Mouse (Mus musculus): ENCODE measurements at regions not wholly inside any gene's neighbourhood (a gene's known extent, or its start where the extent isn't known, plus 50 kb on each side); places are given as distances from the start of the nearest gene placed in this dataset.

GRCm38 (mm10) chr10:37212350-37213035, 73.8 kb upstream of the Marcks start:
- DNase-seq: no peak

GRCm38 (mm10) chr10:37211305-37211704, 72.6 kb upstream of the Marcks start:
- no peak for DNase-seq

- DNase-seq: no peak
Measured at GRCm38 (mm10) chr10:37210223-37210622, 71.5 kb upstream of the Marcks start.

- no peak for DNase-seq
Measured at GRCm38 (mm10) chr10:37206986-37207385, 68.3 kb upstream of the Marcks start.

GRCm38 (mm10) chr10:37206546-37206945, 67.8 kb upstream of the Marcks start:
- DNase-seq: no peak

GRCm38 (mm10) chr10:37203709-37204108, 65.0 kb upstream of the Marcks start:
- no peak for DNase-seq

GRCm38 (mm10) chr10:37194798-37195453, 56.2 kb upstream of the Marcks start:
- no peak for DNase-seq

- DNase-seq: no peak
Measured at GRCm38 (mm10) chr10:37194131-37194797, 55.5 kb upstream of the Marcks start.

GRCm38 (mm10) chr10:37192661-37193060, 53.9 kb upstream of the Marcks start:
- DNase-seq: no peak

GRCm38 (mm10) chr10:37190092-37190491, 51.4 kb upstream of the Marcks start:
- no peak for DNase-seq

Small RNA genes lying in the stretch of these regions (microRNA-seq; reads per million reads assigned to microRNA genes)
- gene Gm24710: 0 reads per million in 2 experiments
